Mouse (Mus musculus): ENCODE measurements around the gene Osbpl10. TPM values are rescaled to one million over a fixed set of nuclear protein-coding genes. Genes with fewer than 3 reads are reported as not detected.
"Not testable (repeated sequence)": the region's sequence is repeated elsewhere in the genome, so short reads cannot be mapped to it uniquely, and the experiment has no call there.

The Osbpl10 gene
- polyA plus RNA-seq, 1 experiment, result not detected

GRCm38 (mm10) chr9:114944642-114945041 is 33.7 kb upstream of the Osbpl10 start:
- Histone ChIP-seq H3K27ac (ENCODE audit: insufficient read depth, low read depth, low read length) (no peak overlapping the region), H3K4me3 (ENCODE audit: insufficient read depth, low read depth, low read length) (no peak overlapping the region), H3K4me1 (ENCODE audit: control insufficient read depth, insufficient read depth, low read length) (peaks cover 4% of the 10 kb centered on the region; the same call in 1 of the 2 replicates)
- no peak for TF ChIP-seq POLR2A (IDR thresholded peaks at IDR 0.05; ENCODE audit: insufficient read depth, low read depth, low read length)
- TF ChIP-seq CTCF (IDR thresholded peaks at IDR 0.05; ENCODE audit: insufficient read depth, low read depth, low read length), result no peak
- WGBS, result 88% methylated on average over 3 of the region's 3 CpGs

GRCm38 (mm10) chr9:114945576-114945975 is 32.8 kb upstream of the Osbpl10 start:
- TF ChIP-seq CTCF (IDR thresholded peaks at IDR 0.05; ENCODE audit: insufficient read depth, low read depth, low read length), result no peak
- TF ChIP-seq POLR2A (IDR thresholded peaks at IDR 0.05; ENCODE audit: insufficient read depth, low read depth, low read length), result no peak
- WGBS, result 94% methylated on average over 6 of the region's 6 CpGs
- no peak overlapping the region for H3K27ac ChIP-seq (ENCODE audit: insufficient read depth, low read depth, low read length)
- H3K4me3 ChIP-seq (ENCODE audit: insufficient read depth, low read depth, low read length), result no peak overlapping the region
- peaks cover 4% of the 10 kb centered on the region; the same call in 1 of the 2 replicates for H3K4me1 ChIP-seq (ENCODE audit: control insufficient read depth, insufficient read depth, low read length)

DNA sequence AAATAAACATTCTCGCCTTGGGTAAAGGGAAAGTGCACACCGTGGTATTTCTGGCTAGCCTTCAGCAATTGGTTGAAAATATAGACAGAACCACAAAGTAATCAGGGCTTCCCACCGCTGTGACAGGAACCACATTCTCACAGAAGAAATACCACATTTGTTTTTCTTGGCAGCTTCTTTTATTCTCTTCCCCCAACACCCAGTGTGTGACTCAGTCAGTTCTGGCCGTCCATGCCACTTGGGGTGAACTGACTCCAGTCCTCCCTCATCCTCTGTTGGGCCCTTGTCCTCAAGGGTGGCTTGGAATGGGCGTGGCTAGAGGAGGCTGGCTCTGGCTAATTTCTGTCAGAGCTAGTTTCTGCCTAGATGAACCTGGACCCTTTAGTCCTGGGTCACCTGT is 30.0 kb upstream of the Osbpl10 start:
- TF ChIP-seq CTCF (IDR thresholded peaks at IDR 0.05; ENCODE audit: insufficient read depth, low read depth, low read length) (no peak), POLR2A (IDR thresholded peaks at IDR 0.05; ENCODE audit: insufficient read depth, low read depth, low read length) (no peak)
- 49% methylated on average over 5 of the region's 5 CpGs for WGBS
- H3K27ac ChIP-seq (ENCODE audit: insufficient read depth, low read depth, low read length), result no peak overlapping the region
- H3K4me3 ChIP-seq (ENCODE audit: insufficient read depth, low read depth, low read length), result no peak overlapping the region
- peaks cover 4% of the 10 kb centered on the region; the same call in 1 of the 2 replicates for H3K4me1 ChIP-seq (ENCODE audit: control insufficient read depth, insufficient read depth, low read length)

DNA sequence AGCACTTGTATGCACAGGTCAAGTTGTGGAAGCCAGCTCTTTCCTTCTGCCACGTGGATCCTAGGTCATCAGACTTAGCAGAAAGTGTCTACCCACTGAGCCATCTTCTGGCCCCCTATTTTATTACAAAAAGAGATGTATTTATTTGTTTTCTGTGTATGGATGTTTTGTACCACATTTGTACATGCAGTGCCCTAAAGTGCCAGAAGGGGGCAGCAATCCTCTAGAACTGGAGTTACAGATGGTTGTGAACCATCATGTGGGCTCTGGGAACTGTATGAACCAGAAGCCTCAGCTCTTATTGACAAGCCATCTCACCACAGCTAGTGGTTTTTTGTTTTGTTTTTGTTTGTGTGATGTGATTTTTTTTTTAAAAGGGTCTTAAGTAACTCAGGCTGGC is 25.5 kb upstream of the Osbpl10 start:
- WGBS, result 48% methylated on average over 1 of the region's 1 CpGs
- Histone ChIP-seq H3K4me1 (ENCODE audit: control insufficient read depth, insufficient read depth, low read length) (peaks cover 4% of the 10 kb centered on the region; the same call in 1 of the 2 replicates), H3K27ac (ENCODE audit: insufficient read depth, low read depth, low read length) (no peak overlapping the region), H3K4me3 (ENCODE audit: insufficient read depth, low read depth, low read length) (no peak overlapping the region)
- TF ChIP-seq CTCF (IDR thresholded peaks at IDR 0.05; ENCODE audit: insufficient read depth, low read depth, low read length), result no peak
- TF ChIP-seq POLR2A (IDR thresholded peaks at IDR 0.05; ENCODE audit: insufficient read depth, low read depth, low read length), result no peak

GRCm38 (mm10) chr9:114955340-114955739 is 23.0 kb upstream of the Osbpl10 start:
- WGBS, result 95% methylated on average over 11 of the region's 11 CpGs
- TF ChIP-seq CTCF (IDR thresholded peaks at IDR 0.05; ENCODE audit: insufficient read depth, low read depth, low read length), result no peak
- TF ChIP-seq POLR2A (IDR thresholded peaks at IDR 0.05; ENCODE audit: insufficient read depth, low read depth, low read length), result no peak
- no peak overlapping the region for H3K27ac ChIP-seq (ENCODE audit: insufficient read depth, low read depth, low read length)
- H3K4me3 ChIP-seq (ENCODE audit: insufficient read depth, low read depth, low read length), result no peak overlapping the region
- H3K4me1 ChIP-seq (ENCODE audit: control insufficient read depth, insufficient read depth, low read length), result no peaks in the 10 kb centered on the region

DNA sequence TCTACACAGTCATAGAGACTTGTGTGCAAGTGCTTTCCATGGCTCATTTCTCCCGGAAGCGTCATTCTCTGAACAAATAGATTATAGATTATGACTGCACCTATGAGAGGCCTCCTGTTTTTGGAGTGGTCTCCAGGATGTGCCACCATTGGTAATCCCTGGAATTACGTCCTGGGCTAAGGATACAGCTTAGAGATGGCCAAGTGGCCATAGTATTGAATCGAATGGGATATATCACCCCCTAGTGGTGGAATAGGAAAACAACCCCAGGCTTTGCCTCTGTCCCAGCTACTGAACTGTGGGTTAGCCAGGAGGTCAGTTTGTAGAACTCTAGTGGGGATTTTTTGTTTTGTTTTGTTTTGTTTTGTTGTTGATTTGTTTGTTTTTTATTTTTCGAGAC is 21.4 kb upstream of the Osbpl10 start:
- Histone ChIP-seq H3K27ac (ENCODE audit: insufficient read depth, low read depth, low read length) (no peak overlapping the region), H3K4me3 (ENCODE audit: insufficient read depth, low read depth, low read length) (no peak overlapping the region), H3K4me1 (ENCODE audit: control insufficient read depth, insufficient read depth, low read length) (no peaks in the 10 kb centered on the region)
- WGBS, result 39% methylated on average over 5 of the region's 5 CpGs
- no peak for TF ChIP-seq POLR2A (IDR thresholded peaks at IDR 0.05; ENCODE audit: insufficient read depth, low read depth, low read length)
- no peak for TF ChIP-seq CTCF (IDR thresholded peaks at IDR 0.05; ENCODE audit: insufficient read depth, low read depth, low read length)

GRCm38 (mm10) chr9:114960043-114960789 is 18.2 kb upstream of the Osbpl10 start:
- 80% methylated on average over 4 of the region's 4 CpGs for WGBS
- Histone ChIP-seq H3K4me1 (ENCODE audit: control insufficient read depth, insufficient read depth, low read length) (0 out of 2 replicates have a peak, but pooled peaks cover 4% of the 10 kb centered on the region), H3K4me3 (ENCODE audit: insufficient read depth, low read depth, low read length) (no peak overlapping the region), H3K27ac (ENCODE audit: insufficient read depth, low read depth, low read length) (no peak overlapping the region)
- no peak for TF ChIP-seq POLR2A (IDR thresholded peaks at IDR 0.05; ENCODE audit: insufficient read depth, low read depth, low read length)
- no peak for TF ChIP-seq CTCF (IDR thresholded peaks at IDR 0.05; ENCODE audit: insufficient read depth, low read depth, low read length)

DNA sequence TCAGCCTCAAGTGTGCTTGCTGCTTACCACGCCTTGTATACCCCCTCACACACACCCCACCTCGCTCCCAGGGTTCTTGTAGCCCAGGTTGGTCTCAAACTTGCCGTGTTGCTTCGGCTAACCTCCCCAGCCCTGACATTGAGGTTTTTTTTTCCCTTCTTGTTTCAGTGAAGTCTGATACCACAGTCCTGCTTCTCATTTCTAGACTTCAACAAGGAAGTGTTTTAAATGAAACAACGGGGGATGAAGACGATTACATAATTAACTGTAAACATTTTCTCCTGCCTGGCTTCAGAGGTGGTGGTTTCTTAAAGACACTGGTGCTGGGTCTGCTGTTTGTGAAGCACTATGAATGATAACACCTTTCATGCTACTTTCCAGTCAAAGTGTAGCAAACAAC is 17.5 kb upstream of the Osbpl10 start:
- TF ChIP-seq POLR2A (IDR thresholded peaks at IDR 0.05; ENCODE audit: insufficient read depth, low read depth, low read length), result no peak
- no peak for TF ChIP-seq CTCF (IDR thresholded peaks at IDR 0.05; ENCODE audit: insufficient read depth, low read depth, low read length)
- 89% methylated on average over 6 of the region's 6 CpGs for WGBS
- no peak overlapping the region for H3K27ac ChIP-seq (ENCODE audit: insufficient read depth, low read depth, low read length)
- H3K4me1 ChIP-seq (ENCODE audit: control insufficient read depth, insufficient read depth, low read length), result 0 out of 2 replicates have a peak, but pooled peaks cover 4% of the 10 kb centered on the region
- no peak overlapping the region for H3K4me3 ChIP-seq (ENCODE audit: insufficient read depth, low read depth, low read length)

- TF ChIP-seq CTCF (IDR thresholded peaks at IDR 0.05; ENCODE audit: insufficient read depth, low read depth, low read length) (no peak), POLR2A (IDR thresholded peaks at IDR 0.05; ENCODE audit: insufficient read depth, low read depth, low read length) (no peak)
- no peak overlapping the region for H3K4me3 ChIP-seq (ENCODE audit: insufficient read depth, low read depth, low read length)
- H3K27ac ChIP-seq (ENCODE audit: insufficient read depth, low read depth, low read length), result no peak overlapping the region
- 0 out of 2 replicates have a peak, but pooled peaks cover 4% of the 10 kb centered on the region for H3K4me1 ChIP-seq (ENCODE audit: control insufficient read depth, insufficient read depth, low read length)
- 41% methylated on average over 3 of the region's 3 CpGs for WGBS
These were observed 14.3 kb upstream of the Osbpl10 start for GRCm38 (mm10) chr9:114964093-114964492.

- WGBS, result 82% methylated on average over 7 of the region's 7 CpGs
- not testable (repeated sequence) for H3K27ac ChIP-seq (ENCODE audit: insufficient read depth, low read depth, low read length); H3K4me1 ChIP-seq (ENCODE audit: control insufficient read depth, insufficient read depth, low read length); H3K4me3 ChIP-seq (ENCODE audit: insufficient read depth, low read depth, low read length)
These were observed 12.1 kb upstream of the Osbpl10 start for GRCm38 (mm10) chr9:114966286-114966685.
